Mouse (Mus musculus): Measurements from ENCODE around the gene Akap2.
A peak's percentile ranks its signal among the peaks of the same experiment; 100 is the strongest.

Gene Akap2

DNA sequence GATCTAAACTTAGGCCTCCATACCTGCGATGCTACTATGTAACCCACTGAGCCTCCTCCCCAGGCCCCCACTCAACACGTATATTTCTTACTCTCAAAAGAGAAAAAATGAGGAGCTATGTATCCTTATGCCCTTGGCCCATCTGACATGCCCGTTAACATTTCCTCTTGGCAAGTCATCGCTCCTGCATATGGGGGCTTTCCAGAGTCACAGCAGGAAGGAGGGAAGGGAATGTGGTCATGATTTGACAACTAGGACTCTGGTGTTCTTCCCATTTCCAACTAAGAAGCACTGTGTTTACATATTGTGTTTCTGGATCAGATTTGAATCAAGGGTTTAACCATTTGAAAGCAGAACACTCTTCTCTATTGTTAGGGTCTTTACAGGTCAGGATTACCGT lies 15.9 kb upstream of the Akap2 start:
- no peak for DNase-seq (ENCODE audit: extremely low spot score)

DNA sequence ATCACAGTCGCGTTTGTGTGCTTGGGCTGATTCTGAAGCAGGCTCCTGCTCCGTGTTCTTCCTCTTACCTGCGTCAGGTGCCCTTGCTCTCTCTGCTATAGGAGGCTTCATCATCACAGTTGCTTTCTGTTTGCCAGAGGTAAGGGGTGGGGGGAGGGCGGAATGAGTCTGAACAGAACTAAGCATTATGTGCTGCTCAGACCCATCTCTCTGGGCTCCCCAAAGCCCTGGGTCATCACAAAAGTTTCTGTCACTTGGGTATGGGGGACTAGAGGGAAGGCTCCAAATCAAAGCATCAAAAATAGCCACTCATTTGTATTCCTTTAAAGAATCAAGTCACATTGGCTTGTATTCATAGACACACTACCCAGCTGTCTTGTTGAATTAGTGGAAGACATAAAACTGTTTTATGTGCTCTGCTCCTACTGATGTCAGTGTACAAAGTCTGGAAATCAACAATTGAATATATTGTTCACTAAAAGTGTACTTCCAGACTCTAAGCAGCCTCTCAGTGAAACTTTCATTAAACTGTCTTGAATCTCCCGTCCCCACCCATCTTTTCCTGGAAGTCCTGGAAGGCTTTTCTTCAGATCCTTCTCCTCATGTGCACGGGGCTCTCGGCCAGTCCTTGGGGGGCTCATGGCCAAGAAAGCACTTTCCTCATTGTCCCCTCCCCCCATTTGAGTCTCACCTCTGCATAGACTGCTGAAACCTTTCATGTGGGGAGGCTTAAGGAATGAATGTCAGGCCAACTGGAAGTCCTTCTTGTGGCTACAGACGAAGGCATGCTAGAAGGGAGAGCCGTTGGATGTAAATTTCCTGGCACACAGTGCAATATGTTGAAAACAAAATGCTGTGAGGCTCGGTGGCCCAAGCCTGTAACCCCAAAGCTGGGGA lies 13.6 kb upstream of the Akap2 start:
- DNase-seq (ENCODE audit: extremely low spot score), result no peak

DNA sequence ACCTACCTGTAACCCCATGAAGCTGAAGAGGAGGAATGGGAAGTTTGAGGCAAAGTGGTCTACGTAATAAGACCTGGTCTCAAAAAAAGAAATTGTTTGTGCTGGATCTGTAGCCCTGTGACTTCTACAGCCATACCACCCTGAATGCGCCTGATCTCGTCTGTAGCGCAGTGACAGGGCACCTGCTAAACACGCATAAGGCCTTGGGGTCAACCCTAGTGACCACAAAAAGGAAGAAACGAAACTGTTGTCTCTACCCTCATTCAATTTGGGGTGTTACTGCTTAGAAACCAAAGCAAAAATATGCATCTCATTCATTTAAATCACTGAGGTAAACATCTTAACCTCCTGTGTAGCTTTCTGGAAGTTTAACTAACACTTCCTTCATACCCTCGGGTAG lies 12.9 kb upstream of the Akap2 start:
- no peak for DNase-seq (ENCODE audit: extremely low spot score)

DNA sequence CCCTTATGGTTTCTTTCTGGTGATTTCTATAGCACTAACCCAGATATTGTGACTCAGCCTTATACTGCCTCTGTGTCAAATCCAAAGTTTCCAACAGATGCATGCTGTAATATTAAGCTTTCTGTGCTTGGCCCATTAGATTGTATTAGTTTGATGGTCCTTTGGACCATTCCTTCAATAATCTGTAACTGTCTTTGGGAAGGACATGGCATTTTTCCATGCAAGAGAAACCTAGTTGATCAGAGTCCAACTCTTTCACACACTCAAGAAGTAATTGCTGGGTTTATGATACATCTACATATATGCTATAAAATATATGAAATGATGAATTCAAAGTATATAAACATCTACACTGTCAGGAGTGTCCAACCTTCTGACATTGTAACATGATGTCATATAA lies 1.6 kb upstream of the Akap2 start:
- no peak for DNase-seq (ENCODE audit: extremely low spot score)

DNA sequence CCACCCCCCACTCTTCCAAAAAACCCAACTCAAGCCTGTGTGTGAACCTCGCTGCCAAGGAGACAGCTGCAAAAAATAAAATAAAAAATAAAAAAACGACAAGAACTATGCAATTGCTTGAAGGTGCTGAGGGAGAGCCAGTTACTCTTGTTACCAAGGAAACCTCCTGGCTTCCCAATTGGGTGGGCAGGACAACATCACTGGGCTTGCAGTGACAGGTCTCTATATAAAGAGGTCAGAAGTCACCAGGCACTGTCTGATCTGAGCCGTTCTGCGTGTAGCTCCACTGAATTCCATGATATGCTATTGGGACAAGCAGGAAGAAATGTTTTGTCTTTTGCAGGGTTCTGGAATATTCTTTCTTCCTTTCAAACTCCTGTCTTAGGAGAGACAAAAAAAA lies 722 bp upstream of the Akap2 start:
- DNase-seq (ENCODE audit: extremely low spot score), result peak; percentile 29

DNA sequence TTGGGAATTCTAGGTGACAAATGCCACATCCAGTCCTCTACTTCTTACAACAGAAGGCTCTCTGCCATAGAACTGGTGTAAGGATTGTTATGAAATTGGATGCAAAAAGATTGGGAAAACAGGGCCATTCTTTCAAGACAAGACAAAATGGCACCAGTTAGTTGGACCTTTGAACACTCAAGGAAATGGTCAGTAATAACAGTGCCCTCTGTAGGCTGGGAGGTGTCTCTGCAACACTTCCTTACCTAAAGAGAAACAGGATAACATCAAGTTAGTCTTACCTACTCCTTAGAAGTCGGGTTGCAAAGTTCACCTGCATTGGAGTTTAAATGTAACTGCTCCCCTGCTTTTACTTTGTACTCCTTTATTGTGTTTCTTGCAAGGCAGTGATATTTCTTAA lies 1.9 kb downstream of the Akap2 start:
- DNase-seq (ENCODE audit: extremely low spot score), result no peak

DNA sequence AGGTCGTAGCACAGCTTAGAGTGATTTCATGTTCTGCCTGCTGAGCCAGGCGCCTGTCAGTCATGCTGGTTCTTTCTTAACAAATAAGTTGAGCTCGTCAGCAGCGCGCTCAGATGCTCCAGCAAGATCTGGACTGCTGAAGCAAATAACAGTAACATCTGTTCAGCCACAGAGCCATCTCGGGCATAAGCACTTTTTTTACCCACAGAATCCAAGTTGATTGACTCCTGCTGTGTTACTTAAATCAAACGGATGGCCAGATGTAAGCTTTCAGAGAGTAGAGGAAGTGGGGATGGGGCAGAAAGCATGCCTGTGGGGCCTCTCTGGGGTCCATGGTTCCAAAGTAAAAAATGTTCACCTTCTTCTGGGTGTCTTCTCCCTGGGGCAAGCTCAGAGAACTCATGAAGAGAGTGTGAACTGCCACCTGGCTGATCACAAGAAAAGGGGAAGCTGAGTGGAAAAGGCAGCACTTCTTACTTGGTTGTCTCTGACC lies 3.5 kb downstream of the Akap2 start:
- peak; percentile 15 for DNase-seq (ENCODE audit: extremely low spot score)

DNA sequence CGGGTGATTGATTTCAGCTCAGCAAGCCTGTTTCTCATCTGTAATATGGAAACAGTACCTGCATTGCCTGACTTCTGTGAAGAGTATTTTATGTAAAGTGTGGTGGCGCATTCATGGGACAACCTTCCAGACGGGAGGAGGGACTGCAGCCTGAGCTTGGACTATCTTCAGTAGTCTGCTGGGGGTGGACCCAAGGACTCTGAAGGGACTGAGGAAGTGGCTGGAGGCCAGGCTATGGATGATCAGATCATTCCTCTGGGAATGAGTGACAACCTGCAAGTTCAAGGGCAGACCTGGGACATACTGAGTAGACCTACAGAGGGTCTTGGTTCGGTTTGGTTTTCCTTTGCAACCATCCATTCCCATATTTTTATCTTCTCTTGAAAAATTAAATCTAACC lies 4.8 kb downstream of the Akap2 start:
- DNase-seq (ENCODE audit: extremely low spot score), result no peak

DNA sequence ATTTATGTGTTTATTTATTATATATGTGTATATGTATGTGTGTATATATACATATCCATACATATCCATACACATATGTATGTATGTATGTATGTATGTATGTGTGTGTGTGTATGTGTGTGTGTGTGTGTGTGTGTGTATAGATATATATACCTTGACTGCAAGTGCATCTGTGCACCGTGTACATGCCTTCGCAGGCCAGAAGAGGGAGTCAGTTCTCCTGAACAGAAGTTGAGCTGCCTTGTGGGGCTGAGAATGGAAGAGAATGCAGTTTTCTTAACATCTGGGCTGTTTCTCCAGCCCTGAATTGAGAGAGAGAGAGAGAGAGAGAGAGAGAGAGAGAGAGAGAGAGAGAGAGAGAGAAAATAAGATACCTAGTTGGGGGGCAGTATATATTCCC lies 6.2 kb downstream of the Akap2 start:
- DNase-seq (ENCODE audit: extremely low spot score), result no peak

DNA sequence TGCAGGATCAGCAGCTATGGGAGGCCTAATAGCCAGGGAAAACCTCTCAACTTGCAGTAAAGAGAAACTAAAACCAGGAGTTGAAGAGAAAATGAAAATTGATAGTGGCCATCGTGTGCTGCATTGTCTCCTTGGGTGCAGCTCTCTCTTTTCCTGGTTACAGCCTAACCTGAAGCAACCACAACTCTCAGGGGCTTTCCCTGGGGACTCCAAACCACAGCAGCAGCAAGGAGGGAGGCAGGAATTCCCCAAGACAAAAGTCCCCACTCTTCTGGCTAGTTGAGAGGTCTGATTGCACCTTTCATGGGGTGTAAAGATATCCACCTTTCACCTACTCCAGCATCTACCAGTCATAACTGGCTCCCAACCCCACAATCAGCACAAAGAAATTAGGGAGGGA lies 8.1 kb downstream of the Akap2 start:
- DNase-seq (ENCODE audit: extremely low spot score), result no peak

DNA sequence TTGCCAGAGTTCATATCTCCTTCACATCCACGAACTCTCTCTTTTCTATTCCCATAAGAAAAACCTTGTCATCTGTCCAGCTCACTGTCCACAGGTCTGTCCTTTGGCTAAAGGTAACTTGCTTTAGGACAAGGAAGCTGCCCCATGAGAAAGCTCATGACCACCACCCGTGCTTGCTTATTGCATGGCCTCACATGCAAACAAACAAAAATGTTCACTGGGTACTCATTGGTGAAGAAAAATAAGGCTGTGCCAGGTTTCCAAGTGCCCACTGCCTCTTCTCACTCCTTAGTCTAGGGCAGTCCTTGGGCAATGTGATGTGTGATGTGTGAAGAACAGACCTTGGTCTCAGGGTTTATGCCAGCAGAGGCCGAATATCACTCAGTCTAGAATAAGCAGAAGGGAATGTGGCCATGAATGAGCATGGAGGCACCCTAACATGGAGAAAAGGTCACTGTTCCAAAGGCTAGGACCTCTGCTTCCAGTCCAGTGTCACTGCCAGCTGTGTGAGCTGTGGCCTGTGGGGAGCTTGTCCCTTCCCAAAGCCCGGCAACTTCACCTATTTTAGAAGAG lies 11.2 kb downstream of the Akap2 start:
- DNase-seq (ENCODE audit: extremely low spot score), result no peak

DNA sequence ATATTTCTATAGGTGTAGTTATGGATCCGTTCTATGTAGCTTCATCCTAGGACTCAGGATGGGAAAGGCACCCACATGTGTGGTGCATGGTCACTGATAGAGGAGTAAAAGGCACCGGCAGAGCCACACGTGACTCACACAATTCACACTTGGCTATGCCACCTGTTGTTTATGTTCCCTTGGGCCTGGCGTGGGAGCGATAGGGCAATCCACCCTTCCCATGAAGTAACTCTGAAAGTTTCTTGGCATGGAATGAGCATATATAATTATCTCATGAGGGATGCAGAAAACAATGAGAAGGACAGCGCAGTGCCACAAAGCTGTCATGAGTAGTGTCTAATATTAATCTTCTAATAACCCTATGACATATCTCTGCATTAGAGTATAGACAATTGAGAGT lies 12.6 kb downstream of the Akap2 start:
- no peak for DNase-seq (ENCODE audit: extremely low spot score)

DNA sequence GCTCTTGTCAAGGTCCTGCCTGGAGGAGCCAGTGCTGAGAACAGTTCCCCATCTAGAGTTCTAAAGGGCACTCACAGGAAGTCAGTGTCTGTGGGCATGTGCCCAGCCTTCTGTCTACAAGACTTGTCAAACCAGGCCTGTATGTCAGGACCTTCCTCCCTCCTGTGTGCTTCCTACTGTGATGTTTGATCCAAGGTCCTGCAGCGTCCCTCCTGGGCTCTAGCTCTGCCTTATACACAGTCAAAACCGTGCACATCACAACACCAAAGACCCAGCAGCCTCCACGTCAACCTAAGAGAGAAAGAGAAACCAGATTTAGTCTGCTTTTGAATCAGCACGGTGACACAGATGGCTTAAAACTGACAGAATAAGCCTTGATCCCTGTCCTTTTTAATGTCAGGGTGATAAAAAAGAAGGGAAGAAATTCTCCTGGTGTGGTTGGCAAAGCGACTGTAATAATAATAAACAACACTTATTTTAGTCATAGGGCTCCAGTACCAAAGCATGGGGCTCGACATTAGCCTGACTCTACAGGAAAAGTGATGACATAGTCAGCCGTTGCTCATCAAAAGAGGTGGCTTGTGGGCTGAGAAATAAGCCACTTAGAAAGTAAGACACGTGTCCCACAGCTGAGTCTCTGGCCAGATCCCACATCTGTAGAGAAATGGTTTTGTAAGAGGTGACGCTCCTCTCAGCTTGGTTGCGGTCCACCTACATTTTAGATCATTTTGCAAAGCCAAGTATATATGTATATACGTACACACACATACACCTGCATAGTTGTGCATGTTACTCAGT lies 13.5 kb downstream of the Akap2 start:
- DNase-seq (ENCODE audit: extremely low spot score), result no peak

DNA sequence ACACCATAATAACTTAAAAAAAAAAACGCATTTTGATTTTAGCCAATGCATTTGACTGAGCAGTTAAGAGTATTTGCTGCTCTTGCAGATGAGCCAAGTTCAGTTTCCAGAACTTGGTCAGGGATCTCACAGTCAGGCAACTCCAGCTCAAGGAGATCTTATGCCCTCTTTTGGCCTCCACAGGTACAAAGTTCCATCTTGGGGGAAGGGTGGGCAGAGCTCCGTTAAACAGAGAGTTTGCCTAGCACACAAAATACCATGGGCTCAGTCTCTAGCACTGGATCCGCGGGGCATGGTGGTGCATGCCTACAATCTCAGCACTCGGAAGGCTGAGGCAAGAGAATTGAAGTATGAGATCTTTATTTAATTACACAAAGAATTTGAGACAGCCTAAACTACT lies 14.9 kb downstream of the Akap2 start:
- DNase-seq (ENCODE audit: extremely low spot score), result no peak

DNA sequence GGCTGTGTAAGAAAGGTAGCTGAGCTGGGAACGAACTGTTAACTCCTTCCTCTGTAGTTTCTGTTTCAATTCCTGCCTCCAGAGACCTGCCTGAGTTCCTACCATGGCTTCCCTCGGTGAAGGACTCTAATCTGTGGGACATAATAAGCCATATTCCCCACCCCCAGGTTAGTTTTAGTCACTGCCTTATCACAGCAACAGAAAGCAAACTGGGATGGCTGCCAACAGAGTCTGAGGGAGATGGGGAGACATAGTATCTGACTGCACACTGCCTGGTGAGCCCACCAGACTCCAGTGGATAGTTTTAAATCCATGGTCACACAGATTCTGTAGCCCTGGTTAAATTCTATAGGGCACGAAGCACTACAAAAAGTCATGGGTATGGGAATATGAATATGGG lies 16.0 kb downstream of the Akap2 start:
- no peak for DNase-seq (ENCODE audit: extremely low spot score)

DNA sequence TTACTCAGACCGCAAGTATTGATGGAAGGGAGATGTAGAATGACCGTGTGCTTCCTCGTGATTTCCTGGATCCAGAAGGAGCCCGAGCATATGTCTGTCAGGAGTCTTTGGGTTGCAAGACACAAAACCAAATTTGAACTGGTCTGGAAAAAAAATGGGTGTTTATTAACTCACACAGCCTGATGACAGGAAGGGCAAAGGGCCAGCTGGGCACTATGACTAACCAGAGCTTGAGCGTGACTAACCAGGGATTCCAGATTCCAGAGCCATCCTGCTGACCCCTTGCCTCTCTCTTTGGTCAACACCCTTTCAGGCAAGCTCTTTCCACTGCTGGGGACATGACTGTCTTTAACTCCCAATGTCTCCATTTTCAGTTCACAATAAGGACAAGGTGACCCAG lies 18.0 kb downstream of the Akap2 start:
- no peak for DNase-seq (ENCODE audit: extremely low spot score)

DNA sequence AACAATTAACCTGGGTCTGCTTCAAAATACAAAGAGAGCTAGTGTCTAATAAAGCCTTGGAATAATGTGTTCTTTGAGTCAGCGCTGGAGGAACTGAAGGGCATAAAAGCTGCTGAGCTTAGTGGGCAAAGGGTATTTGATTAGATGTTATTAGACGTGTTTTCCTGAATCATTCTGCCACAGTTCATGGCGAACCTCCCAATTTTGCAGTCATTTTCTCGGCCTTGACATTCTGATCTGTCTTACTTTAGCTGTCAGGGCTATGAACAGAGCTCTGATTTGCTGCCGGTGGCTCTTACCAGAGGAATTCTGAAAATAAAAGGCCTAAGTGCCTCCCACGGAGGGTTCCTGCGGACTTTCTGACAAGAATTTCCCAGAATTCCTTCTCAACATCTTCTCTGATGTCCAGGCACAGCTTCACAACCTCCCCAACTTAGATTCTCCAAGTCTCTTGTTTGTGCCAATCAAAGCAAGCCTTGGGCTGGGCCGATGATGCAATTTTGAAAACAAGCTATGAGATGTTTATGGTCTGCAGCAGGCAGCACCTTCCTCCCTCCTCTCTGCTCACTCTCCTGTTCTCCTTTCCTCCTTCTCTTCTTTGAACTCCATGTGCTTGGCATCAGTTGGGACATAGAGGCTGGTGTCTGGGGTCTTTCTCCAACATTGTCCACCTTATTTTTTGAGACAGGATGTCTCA lies 21.5 kb downstream of the Akap2 start:
- DNase-seq (ENCODE audit: extremely low spot score), result no peak

DNA sequence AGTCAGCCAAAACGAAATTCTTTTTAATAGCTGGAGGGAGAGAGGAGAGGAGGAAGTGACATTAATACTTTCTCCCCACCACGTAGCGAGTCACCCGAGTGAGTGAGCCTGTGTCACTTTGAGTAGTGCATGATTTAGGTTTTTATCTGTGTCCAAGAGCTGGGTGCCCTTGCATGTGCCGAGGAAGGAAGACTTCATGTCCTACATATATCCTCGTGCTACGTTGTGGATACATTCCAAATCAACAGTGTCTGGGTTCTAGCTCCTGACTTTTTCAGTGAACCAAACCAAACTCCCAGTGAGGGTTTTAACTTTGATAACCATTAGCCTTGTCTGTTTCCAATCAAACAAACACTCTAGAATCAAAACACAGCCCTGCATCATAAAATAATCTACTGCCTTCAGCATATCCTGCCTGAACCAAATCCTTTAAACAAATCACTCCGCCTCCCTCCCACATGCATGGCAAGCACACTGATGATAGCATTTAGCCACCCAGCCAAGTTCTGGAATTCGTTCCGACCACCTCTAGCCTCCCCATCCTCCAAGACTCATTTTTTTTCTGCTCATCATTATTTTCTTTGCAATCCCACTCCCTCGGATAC lies 26.0 kb downstream of the Akap2 start:
- no peak for DNase-seq (ENCODE audit: extremely low spot score)

DNA sequence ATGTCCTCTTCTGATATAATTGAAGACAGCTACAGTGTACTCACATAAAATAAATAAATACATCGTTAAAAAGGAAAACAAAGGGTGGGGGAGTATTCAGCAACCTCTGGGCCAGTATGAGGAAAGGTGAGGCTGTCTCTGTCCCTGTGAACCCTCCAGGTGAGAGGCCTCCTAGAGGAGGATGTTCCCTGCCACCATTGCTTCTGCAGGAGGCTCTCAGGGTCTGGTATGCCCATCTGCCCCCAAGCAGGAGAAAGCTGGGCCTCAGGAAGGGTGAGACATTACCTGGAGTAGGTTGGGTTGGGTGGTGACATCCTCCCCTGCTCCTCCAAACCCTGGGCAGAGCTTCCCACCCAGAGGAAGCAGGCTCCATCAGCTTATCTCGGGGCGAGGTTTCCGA lies 33.2 kb downstream of the Akap2 start:
- DNase-seq (ENCODE audit: extremely low spot score), result no peak

DNA sequence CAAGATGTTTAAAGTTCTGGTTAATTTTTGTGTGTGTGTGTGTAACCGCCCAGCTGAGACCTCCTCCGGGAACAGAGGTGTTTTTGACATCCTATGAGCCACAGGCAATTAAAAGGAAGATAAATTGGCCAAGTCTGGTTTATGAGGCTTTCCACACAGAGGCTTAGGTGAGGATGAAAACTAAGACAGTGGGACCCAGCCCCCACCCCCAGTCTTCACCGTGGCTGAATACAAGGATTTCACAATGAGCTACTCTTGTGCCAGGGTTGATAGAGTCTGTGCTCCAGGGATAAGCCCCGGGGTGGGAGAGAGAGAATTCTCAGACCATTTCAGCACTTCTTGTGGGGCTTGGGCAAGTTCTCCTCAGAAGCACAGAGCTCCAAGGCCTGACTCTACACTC lies 33.6 kb downstream of the Akap2 start:
- no peak for DNase-seq (ENCODE audit: extremely low spot score)

DNA sequence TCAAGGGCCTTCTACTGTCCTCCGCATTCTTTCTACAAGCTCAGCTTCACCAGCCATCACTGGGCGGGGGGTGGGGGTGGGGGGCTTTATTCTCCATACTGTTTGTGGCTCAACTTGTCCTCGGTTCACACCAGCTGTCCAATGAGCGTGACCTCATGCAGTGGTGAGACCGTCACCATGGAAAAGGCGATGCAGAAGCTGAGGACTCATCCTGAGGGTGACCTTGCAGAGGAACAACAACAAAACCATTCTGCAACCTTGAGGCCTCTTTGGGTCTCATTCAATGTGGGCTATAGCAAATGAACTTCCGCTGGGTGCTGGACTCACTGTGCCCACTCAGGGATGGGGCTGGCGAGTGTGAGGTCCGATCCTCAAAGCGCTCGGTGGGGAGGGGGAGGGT lies 34.1 kb downstream of the Akap2 start:
- no peak for DNase-seq (ENCODE audit: extremely low spot score)

DNA sequence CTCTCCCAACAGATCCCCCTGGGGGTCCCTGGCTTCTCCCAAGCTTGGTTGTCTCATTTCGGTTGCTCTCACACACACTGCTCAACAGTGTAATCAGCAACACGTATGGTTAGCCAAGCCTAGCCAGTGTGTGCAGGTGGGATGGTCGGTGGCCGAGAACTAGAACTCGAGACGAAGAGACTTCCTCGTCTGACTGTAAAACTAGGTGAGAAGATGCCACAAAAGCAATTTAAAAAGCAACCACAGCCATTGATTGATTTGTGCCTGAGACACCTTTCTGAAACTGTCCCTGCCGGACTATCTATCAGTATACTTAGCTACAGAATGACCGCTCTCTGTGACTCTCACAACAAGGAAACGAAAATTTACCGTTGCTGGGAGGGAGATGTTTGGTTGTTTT lies 37.6 kb downstream of the Akap2 start:
- DNase-seq (ENCODE audit: extremely low spot score), result no peak
